Mouse (Mus musculus): ENCODE data around the gene Chst11.
A peak's percentile ranks its signal among the peaks of the same experiment; 100 is the strongest.

Chst11 gene

DNA sequence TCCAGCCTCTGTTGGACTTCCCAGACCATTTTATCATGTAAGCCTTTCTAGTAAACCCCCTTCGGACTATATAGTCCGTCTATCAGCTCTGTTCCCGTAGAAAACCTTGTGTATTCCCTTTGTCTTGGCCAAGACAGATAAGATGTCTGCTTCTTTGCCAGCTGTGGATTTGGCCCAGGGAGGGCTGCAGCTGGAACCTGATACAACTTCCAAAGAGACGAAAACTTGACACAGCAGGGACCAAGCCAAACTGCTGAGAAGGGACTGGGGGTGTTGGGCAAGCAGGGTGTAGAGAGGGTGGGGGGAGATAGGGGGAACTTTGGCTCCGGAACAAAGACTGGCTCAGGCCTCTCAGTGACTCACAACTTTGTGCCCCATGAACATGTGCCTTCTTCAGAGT, 232.0 kb downstream of the Chst11 start:
- no peak for DNase-seq (ENCODE audit: low read depth)

DNA sequence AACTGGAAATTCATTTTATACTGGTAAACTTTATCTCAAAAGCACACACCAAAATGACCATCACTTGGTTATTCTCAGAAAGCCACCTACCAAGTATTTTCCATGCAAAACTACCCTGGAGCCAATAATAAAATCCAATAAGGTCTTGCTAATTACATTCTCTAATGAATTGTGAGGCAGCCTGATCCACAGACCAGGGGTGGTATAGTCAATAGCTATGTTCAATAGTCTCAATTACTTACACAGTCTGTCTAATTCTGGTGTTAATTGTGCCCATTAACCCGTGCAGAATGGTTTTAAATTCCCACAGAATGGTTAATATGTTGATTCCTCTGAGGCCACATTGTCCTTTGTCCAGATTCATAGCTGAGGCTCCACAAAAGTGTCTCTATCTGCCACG, 233.5 kb downstream of the Chst11 start:
- DNase-seq (ENCODE audit: low read depth) = no peak

DNA sequence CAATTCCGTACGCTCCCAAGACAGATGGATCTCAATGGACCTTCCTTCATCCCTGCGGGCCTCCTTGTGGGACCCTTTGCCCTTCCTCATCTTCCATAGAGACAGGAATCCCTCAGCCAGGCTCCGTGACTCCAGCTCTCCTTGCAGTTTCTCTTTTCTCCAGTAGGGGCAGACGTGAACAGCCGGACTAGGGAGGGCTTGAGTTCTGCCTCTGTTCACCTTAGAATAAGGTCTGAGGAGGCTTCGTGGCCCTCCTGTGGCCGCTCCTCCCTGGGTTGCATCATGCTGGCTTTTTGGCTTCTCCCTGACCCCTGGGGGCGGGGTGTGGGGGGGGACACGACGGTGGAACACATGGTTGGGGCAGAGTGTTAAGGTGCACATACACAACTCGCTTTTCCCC, 234.4 kb downstream of the Chst11 start:
- peak; percentile 58 for DNase-seq (ENCODE audit: low read depth)

DNA sequence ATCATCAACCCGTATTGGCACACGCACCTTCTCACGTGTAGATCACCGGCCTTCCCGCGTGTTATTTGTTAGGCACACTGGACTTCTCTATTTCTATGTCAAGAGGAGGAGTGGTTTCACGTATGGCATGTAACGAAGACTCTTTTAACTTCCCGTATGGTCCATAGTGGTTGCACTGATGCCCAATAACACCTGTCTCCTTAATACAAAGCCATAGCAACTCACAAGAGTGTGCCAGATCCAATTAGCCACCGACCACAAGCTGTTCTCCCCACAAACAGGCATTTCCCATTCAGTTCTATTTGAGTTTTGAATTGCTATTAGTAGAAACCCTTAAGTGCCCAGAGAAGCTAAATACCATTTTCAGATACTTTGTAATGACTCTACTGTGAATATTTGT, 234.9 kb downstream of the Chst11 start:
- no peak for DNase-seq (ENCODE audit: low read depth)

DNA sequence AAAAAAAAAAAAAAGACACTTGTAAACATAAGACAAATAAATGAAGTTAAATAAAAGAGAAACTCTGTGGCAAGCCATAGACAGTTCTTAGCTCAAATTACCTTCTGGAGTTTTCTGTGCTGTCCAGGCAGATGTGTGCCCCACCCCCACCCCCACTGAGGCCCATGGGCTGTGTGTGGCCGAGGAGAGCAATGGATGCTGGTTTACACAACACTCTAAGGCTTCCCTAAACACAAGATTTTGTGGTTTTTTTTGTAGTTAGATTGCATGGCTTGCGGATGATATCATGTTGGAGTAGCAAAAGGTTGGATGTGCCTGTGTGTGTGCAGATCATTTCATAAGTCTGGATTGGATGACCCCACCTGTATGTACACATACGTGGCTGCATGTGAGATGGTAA, 235.5 kb downstream of the Chst11 start:
- no peak for DNase-seq (ENCODE audit: low read depth)

DNA sequence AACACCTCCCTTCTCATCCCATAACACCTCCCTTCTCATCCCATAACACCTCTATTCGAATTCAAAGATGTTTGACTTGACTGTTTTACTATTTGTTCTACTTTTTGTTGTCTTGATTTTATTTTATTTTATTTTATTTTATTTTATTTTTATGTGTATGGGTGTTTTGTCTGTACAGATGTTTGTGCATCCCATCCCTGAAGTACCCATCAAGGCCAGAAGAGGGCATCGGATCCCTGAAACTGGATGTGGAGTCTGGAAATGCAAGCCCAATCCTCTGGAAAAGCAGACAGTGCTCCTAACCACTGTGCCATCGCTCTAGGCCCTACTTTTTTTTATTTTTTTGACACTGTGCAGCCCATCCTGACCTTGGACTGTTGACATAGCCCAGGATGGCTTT, 239.7 kb downstream of the Chst11 start:
- no peak for DNase-seq (ENCODE audit: low read depth)

DNA sequence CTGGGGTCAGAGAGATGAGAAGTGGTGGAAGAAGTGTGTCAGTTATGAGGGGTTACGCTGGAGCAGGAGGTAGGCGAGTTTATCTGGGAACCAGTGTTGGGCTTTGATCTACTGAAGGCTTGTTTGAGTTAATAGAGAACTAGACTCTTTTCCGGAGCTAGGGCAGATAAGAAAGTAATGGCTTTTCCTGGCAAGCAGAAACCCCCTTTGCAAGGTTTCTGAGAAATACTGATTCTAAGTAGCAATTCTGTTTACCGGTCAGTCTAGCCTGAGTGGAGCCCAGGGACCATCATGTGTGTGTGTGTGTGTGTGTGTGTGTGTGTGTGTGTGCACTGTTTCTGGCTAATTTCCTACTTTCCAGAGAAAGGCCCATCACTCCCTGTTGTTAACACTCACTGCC, 243.3 kb downstream of the Chst11 start:
- DNase-seq (ENCODE audit: low read depth) = no peak

DNA sequence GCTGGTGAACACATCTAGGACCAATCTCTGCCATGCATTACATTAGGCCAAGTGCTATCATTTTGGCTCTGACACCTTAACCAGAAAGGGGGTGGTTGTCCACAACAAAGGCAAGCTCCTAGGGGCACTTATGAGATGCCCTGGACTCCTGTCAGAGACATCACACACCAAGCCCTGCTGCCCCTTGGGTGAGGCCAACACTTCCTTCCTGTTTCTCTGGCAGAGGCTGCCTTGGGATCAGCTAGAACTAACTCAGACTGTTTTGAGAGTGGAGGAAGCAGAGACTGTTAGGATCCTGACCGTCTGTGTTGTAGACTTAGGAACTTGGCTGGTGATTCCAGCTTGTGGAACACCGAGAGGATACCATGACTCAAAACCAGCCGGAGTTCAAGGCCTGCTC, 248.7 kb downstream of the Chst11 start:
- no peak for DNase-seq (ENCODE audit: low read depth)

DNA sequence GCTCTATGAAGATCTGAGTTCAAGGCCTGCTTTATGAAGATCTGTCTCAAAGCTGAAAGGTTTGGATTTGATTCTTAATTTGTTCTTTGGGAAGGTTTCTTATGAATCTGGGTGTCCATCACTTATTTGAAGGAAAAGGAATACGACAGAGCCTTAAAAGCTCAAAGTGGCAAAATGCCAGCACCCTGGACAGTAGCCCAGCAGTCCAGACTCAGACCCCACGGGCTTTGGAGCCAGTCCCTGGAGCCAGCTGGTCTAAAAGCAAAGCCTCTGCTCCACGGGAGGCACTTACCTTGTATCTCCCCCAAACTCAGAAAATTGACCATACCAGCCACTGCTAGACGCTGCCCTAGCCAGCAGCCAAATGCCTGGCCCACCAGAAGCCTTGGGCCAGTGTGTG, 249.1 kb downstream of the Chst11 start:
- no peak for DNase-seq (ENCODE audit: low read depth)

DNA sequence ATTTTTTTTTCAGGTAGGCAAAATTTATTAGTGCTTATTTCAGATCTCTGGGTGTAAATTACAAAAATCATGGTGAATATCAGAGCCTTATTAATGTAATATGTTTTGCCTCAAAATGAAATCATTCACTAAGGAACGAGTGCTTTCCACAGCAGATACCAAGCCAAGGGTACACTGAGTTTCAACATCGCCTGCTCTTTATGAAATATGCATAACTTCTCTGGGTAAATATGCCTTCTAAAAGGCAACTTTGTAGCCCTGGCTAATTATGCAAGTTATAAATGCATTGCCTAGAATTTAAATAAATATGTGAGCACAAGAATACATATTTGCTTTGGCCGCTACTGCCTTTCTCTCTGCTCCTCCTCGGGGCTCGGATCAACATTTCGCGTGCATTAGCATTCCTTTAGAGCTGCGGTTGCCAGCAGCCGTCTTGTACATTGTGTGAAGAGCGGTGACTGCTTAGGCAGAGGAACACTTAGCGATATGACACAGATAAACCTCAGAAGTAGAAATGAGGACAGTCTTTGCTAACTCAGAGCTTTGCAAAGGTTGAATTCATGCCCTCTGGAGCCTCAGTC, 256.9 kb downstream of the Chst11 start:
- no peak for DNase-seq (ENCODE audit: low read depth)

DNA sequence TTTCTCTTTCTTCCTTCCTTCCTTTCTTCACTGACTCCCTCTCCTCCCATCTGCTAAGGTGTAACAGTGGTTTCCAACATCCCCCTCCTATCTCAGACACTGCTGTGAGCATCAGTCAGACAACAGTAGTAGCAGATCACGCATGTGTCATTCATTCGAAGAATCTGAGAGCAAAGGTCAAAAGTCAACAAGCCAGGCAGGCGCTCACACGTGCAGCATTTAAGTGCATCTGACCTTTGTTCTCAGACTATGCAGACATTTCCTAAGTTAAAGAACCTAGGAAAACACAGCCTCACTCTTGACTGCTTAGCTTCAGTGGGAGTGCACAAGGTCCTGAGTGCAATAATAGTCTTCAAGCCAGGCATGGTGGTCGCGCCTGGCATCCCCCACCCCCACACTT, 258.8 kb downstream of the Chst11 start:
- no peak for DNase-seq (ENCODE audit: low read depth)
